Mouse (Mus musculus) bone marrow, adult 2 months (tissue): ENCODE data around the gene Wdr91.

Experiments
- CTCF ChIP-seq: fragments of 200-500 bp; IDR thresholded peaks from 2 replicates; pipeline ENCODE4 v1.5.1; 2011; ENCODE audit warnings: low read length, control low read depth; ENCODE audit not compliant: control insufficient read depth, insufficient read depth
- POLR2A ChIP-seq: fragments of 200-500 bp; IDR thresholded peaks from 2 replicates; pipeline ENCODE4 v1.6.1; 2011; ENCODE audit warnings: low read depth, mild to moderate bottlenecking, control low read depth, low read length, borderline replicate concordance; ENCODE audit not compliant: control insufficient read depth

DNA sequence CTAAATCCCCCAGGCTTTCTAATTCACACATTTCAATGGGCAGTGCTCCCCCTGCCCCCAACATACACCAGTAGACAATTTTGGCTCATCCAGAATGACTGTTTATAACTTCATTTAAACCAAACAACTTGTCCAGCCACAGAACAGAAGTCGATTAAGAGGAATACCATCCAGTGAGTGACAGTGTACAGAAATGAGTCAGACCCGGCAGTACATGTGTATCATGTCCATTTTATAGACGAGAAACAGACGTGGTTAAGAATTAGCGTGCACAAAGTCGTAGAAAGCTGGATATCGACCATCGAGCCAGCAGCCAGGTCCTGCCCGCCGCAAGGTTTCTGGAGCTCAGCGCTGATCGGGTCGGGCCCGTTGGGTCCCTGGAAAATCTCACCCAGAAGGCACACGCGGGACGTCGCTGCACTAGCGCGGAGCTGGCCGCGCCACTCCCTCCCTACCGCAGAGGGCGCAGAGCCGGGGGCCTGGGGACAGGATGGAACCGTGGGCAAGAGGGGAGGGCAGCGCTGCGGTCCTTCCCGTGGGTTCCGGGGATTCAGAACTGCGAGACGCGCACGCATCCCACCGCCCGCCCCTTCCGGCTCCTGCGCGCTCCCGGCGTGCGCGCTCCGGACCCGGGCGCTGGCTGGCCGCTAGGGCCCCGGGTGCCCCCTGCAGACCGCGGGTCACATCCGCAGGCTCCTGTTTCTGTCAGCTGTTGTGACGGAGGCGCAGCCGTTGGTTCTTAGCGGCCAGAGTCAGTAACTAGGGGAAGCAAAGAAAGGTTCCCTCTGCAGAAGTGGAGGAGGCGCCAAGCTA lies 33.0 kb downstream of the Wdr91 start, which contains the start of gene Cyren:
- TF ChIP-seq POLR2A (peak; percentile 69; the same call in 1 of the 2 replicates), CTCF (peak; percentile 56; the same call in 1 of the 2 replicates)
